Mouse (Mus musculus) MEL (cell line): ENCODE measurements around the gene Gm20388. TPM values are rescaled to one million over a fixed set of nuclear protein-coding genes. Genes with fewer than 3 reads are reported as not detected.

Source experiments
- DNase-seq: peaks from one replicate; pipeline ENCODE4 v3.0.0; 2011; ENCODE audit warnings: low read depth, low spot score
- H3K27ac ChIP-seq: 2 replicates; pipeline ENCODE4 v1.5.1; 2012; ENCODE audit warnings: low read depth, mild to moderate bottlenecking, control low read depth, low read length, moderate library complexity; ENCODE audit not compliant: control insufficient read depth
- H3K27me3 ChIP-seq, 2 experiments: fragments of 150-350 bp in 1 of 2; sonication (generic) in 1 of 2; 2 replicates each; pipeline ENCODE4 v1.6.1; 2012; ENCODE audit warnings: low read length in 2 of 2, mild to moderate bottlenecking in 2 of 2, improper control_type of control experiment in 1 of 2, moderate library complexity in 1 of 2; ENCODE audit not compliant: insufficient read depth in 2 of 2, control insufficient read depth in 1 of 2
- H3K36me3 ChIP-seq, 2 experiments: 2 replicates each; pipeline ENCODE4 v1.6.1; 2012 to 2014; ENCODE audit warnings: low read length in 2 of 2, improper control_type of control experiment in 1 of 2, inconsistent platforms in 1 of 2, mild to moderate bottlenecking in 1 of 2; ENCODE audit not compliant: insufficient read depth in 2 of 2, control insufficient read depth in 1 of 2
- H3K4me1 ChIP-seq, 2 experiments: fragments of 150-350 bp in 1 of 2; sonication (generic) in 1 of 2; 2 replicates each; pipeline ENCODE4 v1.6.1; 2012; ENCODE audit warnings: low read length in 2 of 2, improper control_type of control experiment in 1 of 2, mild to moderate bottlenecking in 1 of 2; ENCODE audit not compliant: insufficient read depth in 2 of 2, control insufficient read depth in 1 of 2
- H3K4me3 ChIP-seq, 2 experiments: fragments of 150-350 bp in 1 of 2; sonication (generic) in 1 of 2; 2 replicates each; pipeline ENCODE4 v1.5.1; 2012; ENCODE audit warnings: low read depth in 2 of 2, low read length in 2 of 2, mild to moderate bottlenecking in 2 of 2, moderate library complexity in 2 of 2, control low read depth in 1 of 2, improper control_type of control experiment in 1 of 2; ENCODE audit not compliant: control insufficient read depth in 1 of 2, insufficient read depth in 1 of 2
- H3K79me2 ChIP-seq: 2 replicates; pipeline ENCODE4 v1.6.1; 2012; ENCODE audit warnings: mild to moderate bottlenecking, low read length, moderate library complexity; ENCODE audit not compliant: control insufficient read depth, poor library complexity, insufficient read depth
- H3K9ac ChIP-seq: 2 replicates; pipeline ENCODE4 v1.6.1; 2012; ENCODE audit warnings: low read depth, mild to moderate bottlenecking, control low read depth, low read length, moderate library complexity; ENCODE audit not compliant: control insufficient read depth, poor library complexity, severe bottlenecking
- H3K9me3 ChIP-seq: fragments of 150-350 bp; sonication (generic); replicated peaks from 2 replicates; pipeline ENCODE4 v1.6.1; 2012; ENCODE audit warnings: mild to moderate bottlenecking, low read length, improper control_type of control experiment, moderate library complexity; ENCODE audit not compliant: insufficient read depth
- BHLHE40 ChIP-seq: IDR thresholded peaks from 2 replicates; pipeline ENCODE4 v1.6.1; 2012; ENCODE audit warnings: low read depth, mild to moderate bottlenecking, inconsistent platforms, low read length, improper control_type of control experiment, borderline replicate concordance
- CTCF ChIP-seq, 3 experiments: IDR thresholded peaks in 2 of 3; conservative IDR thresholded peaks in 1 of 3; 2 replicates each; pipeline ENCODE4 v1.5.1; 2011 to 2012; ENCODE audit warnings: low read length in 3 of 3, low read depth in 2 of 3, mild to moderate bottlenecking in 2 of 3, improper control_type of control experiment in 1 of 3, inconsistent platforms in 1 of 3, mixed read lengths in 1 of 3, moderate library complexity in 1 of 3; ENCODE audit not compliant: control insufficient read depth in 1 of 3, insufficient read depth in 1 of 3, poor library complexity in 1 of 3, severe bottlenecking in 1 of 3
- EP300 ChIP-seq, 2 experiments: IDR thresholded peaks; 2 replicates each; pipeline ENCODE4 v1.6.1; 2011; ENCODE audit warnings: improper control_type of control experiment in 2 of 2, low read length in 2 of 2, low read depth in 1 of 2, mild to moderate bottlenecking in 1 of 2
- GABPA ChIP-seq: IDR thresholded peaks from 2 replicates; pipeline ENCODE4 v1.6.1; 2012; ENCODE audit warnings: low read depth, mild to moderate bottlenecking, inconsistent platforms, low read length, improper control_type of control experiment, moderate library complexity
- GATA1 ChIP-seq: IDR thresholded peaks from 2 replicates; pipeline ENCODE4 v1.6.1; 2011; ENCODE audit warnings: low read depth, low read length, improper control_type of control experiment
- JUND ChIP-seq: IDR thresholded peaks from 2 replicates; pipeline ENCODE4 v1.6.1; 2011; ENCODE audit warnings: low read depth, mild to moderate bottlenecking, improper control_type of control experiment, low read length
- MAFK ChIP-seq: IDR thresholded peaks from 2 replicates; pipeline ENCODE4 v1.6.1; 2011; ENCODE audit warnings: low read depth, mild to moderate bottlenecking, low read length, improper control_type of control experiment, borderline replicate concordance
- MAZ ChIP-seq: IDR thresholded peaks from 2 replicates; pipeline ENCODE4 v1.6.1; 2012; ENCODE audit warnings: low read depth, mild to moderate bottlenecking, inconsistent platforms, low read length, improper control_type of control experiment
- MYB ChIP-seq: IDR thresholded peaks from 2 replicates; pipeline ENCODE4 v1.6.1; 2011; ENCODE audit warnings: mild to moderate bottlenecking, low read depth, low read length, improper control_type of control experiment
- MYC ChIP-seq: IDR thresholded peaks from 2 replicates; pipeline ENCODE4 v1.6.1; 2011; ENCODE audit warnings: low read depth, mild to moderate bottlenecking, low read length, improper control_type of control experiment, moderate library complexity
- NELFE ChIP-seq: IDR thresholded peaks from 2 replicates; pipeline ENCODE4 v1.6.1; 2011; ENCODE audit warnings: low read depth, low read length, improper control_type of control experiment
- POLR2A ChIP-seq, 2 experiments: IDR thresholded peaks; 2 replicates each; pipeline ENCODE4 v1.6.1; 2011 to 2012; ENCODE audit warnings: low read length in 2 of 2, mild to moderate bottlenecking in 2 of 2, control low read depth in 1 of 2, improper control_type of control experiment in 1 of 2, low read depth in 1 of 2, moderate library complexity in 1 of 2; ENCODE audit not compliant: control insufficient read depth in 1 of 2, insufficient read depth in 1 of 2, poor library complexity in 1 of 2
- POLR2AphosphoS2 ChIP-seq: IDR thresholded peaks from 2 replicates; pipeline ENCODE4 v1.6.1; 2011; ENCODE audit warnings: low read length, improper control_type of control experiment
- SMC3 ChIP-seq: IDR thresholded peaks from 2 replicates; pipeline ENCODE4 v1.6.1; 2011; ENCODE audit warnings: low read depth, low read length, improper control_type of control experiment
- TAL1 ChIP-seq: IDR thresholded peaks from 2 replicates; pipeline ENCODE4 v1.6.1; 2012; ENCODE audit warnings: mild to moderate bottlenecking, inconsistent platforms, low read length, moderate library complexity, mixed read lengths
- USF1 ChIP-seq: IDR thresholded peaks from 2 replicates; pipeline ENCODE4 v1.6.1; 2014; ENCODE audit warnings: low read depth, mild to moderate bottlenecking, inconsistent platforms, low read length, improper control_type of control experiment, moderate library complexity
- USF2 ChIP-seq, 2 experiments: IDR thresholded peaks; 2 replicates each; pipeline ENCODE4 v1.6.1; 2011 to 2012; ENCODE audit warnings: improper control_type of control experiment in 2 of 2, low read length in 2 of 2, borderline replicate concordance in 1 of 2, inconsistent platforms in 1 of 2, low read depth in 1 of 2, mild to moderate bottlenecking in 1 of 2; ENCODE audit not compliant: insufficient read depth in 1 of 2
- ZC3H11A ChIP-seq: IDR thresholded peaks from 2 replicates; pipeline ENCODE4 v1.6.1; 2012; ENCODE audit warnings: low read depth, mild to moderate bottlenecking, inconsistent platforms, low read length, improper control_type of control experiment
- ZMIZ1 ChIP-seq: IDR thresholded peaks from 2 replicates; pipeline ENCODE4 v1.6.1; 2012; ENCODE audit warnings: low read depth, mild to moderate bottlenecking, inconsistent platforms, low read length, improper control_type of control experiment, moderate library complexity
- ZNF384 ChIP-seq: IDR thresholded peaks from 2 replicates; pipeline ENCODE4 v1.6.1; 2012; ENCODE audit warnings: low read depth, mild to moderate bottlenecking, inconsistent platforms, low read length, improper control_type of control experiment
- polyA plus RNA-seq, 2 experiments: library from polyadenylated mRNA; stranded (reverse) in 1 of 2; unstranded in 1 of 2; fragments of >175 nt in 1 of 2; fragments of >200 nt in 1 of 2; gene quantifications; 2 replicates each; pipeline versions ENCODE4 v1.2.1 to v1.2.4; 2012; ENCODE audit warnings: low replicate concordance in 2 of 2, low read depth in 1 of 2; ENCODE audit not compliant: insufficient read length in 2 of 2, insufficient read depth in 1 of 2, missing spikeins in 1 of 2
- total RNA-seq: library from RNA; depleted of rRNA; stranded (reverse); fragments of 300-350 nt; gene quantifications from 2 replicates; pipeline ENCODE4 v1.2.3, GENCODE M21; 2012

Gene Gm20388
- total and polyA plus RNA-seq, 3 experiments = 11.1 to 17.8 TPM; not detected in 1

DNA sequence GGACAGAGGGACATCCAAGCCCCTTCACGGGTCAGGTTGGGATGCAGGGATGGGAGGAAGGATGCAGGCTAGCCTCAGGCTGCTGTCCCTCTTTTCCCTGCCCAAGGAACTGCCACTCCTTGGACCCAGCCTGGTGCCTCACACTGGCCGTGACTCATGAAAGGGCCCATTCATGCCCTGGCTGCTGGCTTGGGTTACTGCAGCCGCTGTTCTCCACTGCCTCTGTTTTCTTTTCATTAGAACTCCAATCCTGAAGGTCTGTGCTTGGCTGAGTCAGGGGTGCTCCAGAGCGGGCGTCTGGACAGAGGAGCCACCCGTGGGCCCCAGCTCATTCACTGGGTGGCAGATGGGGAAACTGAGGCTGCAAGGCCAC lies 2314.0 kb downstream of the Gm20388 start:
- Histone ChIP-seq H3K4me1 (no peaks in the 10 kb centered on the region), H3K4me3 (no peak overlapping the region), H3K9ac (no peak overlapping the region), H3K9me3 (no peaks in the 10 kb centered on the region), H3K27me3 (0 out of 4 replicates have a peak, but pooled peaks cover 0 to 3% of the 10 kb centered on the region in 2 experiments), H3K27ac (no peak overlapping the region), H3K79me2 (no peaks in the 10 kb centered on the region), H3K36me3 (no peaks in the 10 kb centered on the region)
- TF ChIP-seq GATA1 = no peak
- TF ChIP-seq TAL1 = no peak
- no peak for TF ChIP-seq POLR2A (IDR thresholded peaks at IDR 0.05; ENCODE audit: control insufficient read depth in 1 of 2, insufficient read depth in 1 of 2, low read depth in 1 of 2, low read length in 2 of 2, poor library complexity in 1 of 2)
- TF ChIP-seq GABPA = no peak
- TF ChIP-seq MAZ = no peak
- TF ChIP-seq MYB = no peak
- no peak for TF ChIP-seq POLR2AphosphoS2
- no peak for TF ChIP-seq CTCF (IDR thresholded peaks at IDR 0.05 in 2 of 3, conservative IDR thresholded peaks at IDR 0.05 in 1 of 3; ENCODE audit: control insufficient read depth in 1 of 3, insufficient read depth in 1 of 3, low read depth in 2 of 3, low read length in 3 of 3, poor library complexity in 1 of 3, severe bottlenecking in 1 of 3)
- TF ChIP-seq MAFK = no peak
- TF ChIP-seq ZMIZ1 = no peak
- TF ChIP-seq EP300 (IDR thresholded peaks at IDR 0.05; ENCODE audit: low read depth in 1 of 2, low read length in 2 of 2) = no peak
- no peak for DNase-seq

DNA sequence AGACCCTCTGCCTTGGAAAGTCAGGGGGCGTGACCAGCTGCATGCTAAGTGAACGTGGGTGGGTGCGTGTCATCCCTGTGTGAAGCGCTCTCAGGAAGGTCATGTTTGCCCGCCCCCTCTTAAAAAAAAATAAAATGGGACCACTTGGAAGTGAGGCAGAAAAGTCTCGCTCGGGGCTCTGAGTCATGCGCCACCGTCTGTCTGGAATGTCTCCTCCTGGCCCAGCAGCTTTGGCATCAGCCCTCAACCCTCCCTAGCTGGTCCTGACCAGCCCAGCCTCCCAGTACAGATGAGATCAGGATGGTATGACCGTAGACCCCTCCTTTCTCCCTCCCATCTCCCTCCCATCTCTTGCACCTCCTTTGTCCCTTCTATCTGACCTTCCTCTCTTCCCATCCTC lies 2314.8 kb downstream of the Gm20388 start:
- Histone ChIP-seq H3K27ac (no peak overlapping the region), H3K4me1 (no peaks in the 10 kb centered on the region), H3K27me3 (no peaks in the 10 kb centered on the region), H3K4me3 (no peak overlapping the region), H3K9me3 (no peaks in the 10 kb centered on the region), H3K36me3 (no peaks in the 10 kb centered on the region), H3K79me2 (no peaks in the 10 kb centered on the region), H3K9ac (no peak overlapping the region)
- DNase-seq = no peak
- TF ChIP-seq POLR2AphosphoS2 (no peak), JUND (no peak), ZC3H11A (no peak), SMC3 (no peak), MYC (no peak), USF1 (no peak), USF2 (IDR thresholded peaks at IDR 0.05; ENCODE audit: borderline replicate concordance in 1 of 2, insufficient read depth in 1 of 2, low read depth in 1 of 2, low read length in 2 of 2) (no peak), MAFK (no peak), ZNF384 (no peak), EP300 (IDR thresholded peaks at IDR 0.05; ENCODE audit: low read depth in 1 of 2, low read length in 2 of 2) (no peak), POLR2A (IDR thresholded peaks at IDR 0.05; ENCODE audit: control insufficient read depth in 1 of 2, insufficient read depth in 1 of 2, low read depth in 1 of 2, low read length in 2 of 2, poor library complexity in 1 of 2) (no peak), NELFE (no peak), BHLHE40 (no peak)
